Mouse (Mus musculus): ENCODE measurements around the gene Cfap97d2. TPM values are rescaled to one million over a fixed set of nuclear protein-coding genes. Genes with fewer than 3 reads are reported as not detected.
"Not testable (repeated sequence)": the region's sequence is repeated elsewhere in the genome, so short reads cannot be mapped to it uniquely, and the experiment has no call there.

Gene Cfap97d2
- polyA plus RNA-seq, 1 experiment from 2014 or later: not detected

- ATAC-seq (ENCODE audit: low FRiP score, low read depth): no peak
- no peak overlapping the region for H3K27ac ChIP-seq
- no peak overlapping the region for H3K9ac ChIP-seq
- no peak overlapping the region for H3K4me2 ChIP-seq (replicated peaks)
- no peak overlapping the region for H3K4me3 ChIP-seq
- H3K36me3 ChIP-seq: no peaks in the 10 kb centered on the region
- H3K4me1 ChIP-seq: peaks cover 7% of the 10 kb centered on the region
- H3K9me3 ChIP-seq: no peaks in the 10 kb centered on the region
- no peaks in the 10 kb centered on the region for H3K27me3 ChIP-seq
- 80% methylated on average over 5 of the region's 5 CpGs for WGBS
Observed at GRCm38 (mm10) chr8:13706918-13707317, 1.2 kb downstream of the Cfap97d2 start.

GRCm38 (mm10) chr8:13708514-13708913 lies 2.8 kb downstream of the Cfap97d2 start:
- ATAC-seq (ENCODE audit: low FRiP score, low read depth): no peak
- no peak overlapping the region for H3K4me2 ChIP-seq (replicated peaks)

GRCm38 (mm10) chr8:13718980-13719379 lies 13.3 kb downstream of the Cfap97d2 start:
- H3K4me1 ChIP-seq: no peaks in the 10 kb centered on the region
- H3K4me2 ChIP-seq (replicated peaks): no peak overlapping the region
- 91% methylated on average over 8 of the region's 8 CpGs for WGBS
- H3K9ac ChIP-seq: no peak overlapping the region
- H3K36me3 ChIP-seq: no peaks in the 10 kb centered on the region
- no peaks in the 10 kb centered on the region for H3K9me3 ChIP-seq
- no peaks in the 10 kb centered on the region for H3K27me3 ChIP-seq
- no peak for ATAC-seq (ENCODE audit: low FRiP score, low read depth)
- H3K4me3 ChIP-seq: no peak overlapping the region
- H3K27ac ChIP-seq: no peak overlapping the region

More at GRCm38 (mm10) chr8:13708514-13708913, 2.8 kb downstream of the Cfap97d2 start:
- Histone ChIP-seq H3K4me1 (peaks cover 7% of the 10 kb centered on the region), H3K27me3 (no peaks in the 10 kb centered on the region), H3K4me3 (no peak overlapping the region), H3K27ac (no peak overlapping the region), H3K36me3 (no peaks in the 10 kb centered on the region), H3K9me3 (no peaks in the 10 kb centered on the region), H3K9ac (no peak overlapping the region)
- WGBS: 87% methylated on average over 5 of the region's 5 CpGs

- H3K9me3 ChIP-seq: no peaks in the 10 kb centered on the region
- H3K4me3 ChIP-seq: no peak overlapping the region
- no peak overlapping the region for H3K4me2 ChIP-seq (replicated peaks)
- no peak overlapping the region for H3K9ac ChIP-seq
- H3K4me1 ChIP-seq: peaks cover 5% of the 10 kb centered on the region; the same call in 1 of the 2 replicates
- ATAC-seq (ENCODE audit: low FRiP score, low read depth): no peak
- H3K36me3 ChIP-seq: no peaks in the 10 kb centered on the region
- H3K27ac ChIP-seq: no peak overlapping the region
- no peaks in the 10 kb centered on the region for H3K27me3 ChIP-seq
Observed at GRCm38 (mm10) chr8:13725722-13726121, 20.0 kb downstream of the Cfap97d2 start.

- 24% methylated on average over 10 of the region's 10 CpGs for WGBS
- no peaks in the 10 kb centered on the region for H3K27me3 ChIP-seq
- H3K9ac ChIP-seq: no peak overlapping the region
- H3K4me1 ChIP-seq: peaks cover 5% of the 10 kb centered on the region; the same call in 1 of the 2 replicates
- H3K27ac ChIP-seq: no peak overlapping the region
- H3K4me3 ChIP-seq: no peak overlapping the region
- no peaks in the 10 kb centered on the region for H3K9me3 ChIP-seq
- H3K36me3 ChIP-seq: no peaks in the 10 kb centered on the region
- no peak overlapping the region for H3K4me2 ChIP-seq (replicated peaks)
- ATAC-seq (ENCODE audit: low FRiP score, low read depth): peak; percentile 76; the same call in 1 of the 2 replicates
Observed at GRCm38 (mm10) chr8:13727469-13728094, 21.9 kb downstream of the Cfap97d2 start.

- Histone ChIP-seq H3K27me3 (no peaks in the 10 kb centered on the region), H3K27ac (no peak overlapping the region), H3K4me2 (replicated peaks) (no peak overlapping the region), H3K4me1 (0 out of 2 replicates have a peak, but pooled peaks cover 7% of the 10 kb centered on the region), H3K4me3 (no peak overlapping the region), H3K9ac (no peak overlapping the region), H3K36me3 (no peaks in the 10 kb centered on the region), H3K9me3 (no peaks in the 10 kb centered on the region)
- no peak for ATAC-seq (ENCODE audit: low FRiP score, low read depth)
- 29% methylated on average over 6 of the region's 6 CpGs for WGBS
Observed at GRCm38 (mm10) chr8:13740323-13740770, 34.7 kb downstream of the Cfap97d2 start.

GRCm38 (mm10) chr8:13740817-13741613 lies 35.3 kb downstream of the Cfap97d2 start:
- no peak for ATAC-seq (ENCODE audit: low FRiP score, low read depth)
- no peak overlapping the region for H3K9ac ChIP-seq
- 74% methylated on average over 7 of the region's 7 CpGs for WGBS
- no peak overlapping the region for H3K27ac ChIP-seq
- no peak overlapping the region for H3K4me2 ChIP-seq (replicated peaks)
- no peaks in the 10 kb centered on the region for H3K27me3 ChIP-seq
- 0 out of 2 replicates have a peak, but pooled peaks cover 7% of the 10 kb centered on the region for H3K4me1 ChIP-seq
- H3K36me3 ChIP-seq: no peaks in the 10 kb centered on the region
- no peaks in the 10 kb centered on the region for H3K9me3 ChIP-seq
- H3K4me3 ChIP-seq: no peak overlapping the region

- not testable (repeated sequence) for H3K4me3 ChIP-seq; ATAC-seq (ENCODE audit: low FRiP score, low read depth); H3K9ac ChIP-seq; H3K36me3 ChIP-seq; H3K9me3 ChIP-seq; H3K4me1 ChIP-seq; H3K27ac ChIP-seq; H3K4me2 ChIP-seq (replicated peaks); H3K27me3 ChIP-seq
- WGBS: 95% methylated on average over 6 of the region's 6 CpGs
Observed at GRCm38 (mm10) chr8:13746212-13746611, 40.5 kb downstream of the Cfap97d2 start.

- WGBS: 7% methylated on average over 3 of the region's 3 CpGs
- ATAC-seq (ENCODE audit: low FRiP score, low read depth): no peak
Observed at GRCm38 (mm10) chr8:13747626-13748025, 41.9 kb downstream of the Cfap97d2 start.

GRCm38 (mm10) chr8:13753680-13754079 lies 48.0 kb downstream of the Cfap97d2 start:
- H3K27me3 ChIP-seq: no peaks in the 10 kb centered on the region
- H3K36me3 ChIP-seq: no peaks in the 10 kb centered on the region
- peaks cover 7% of the 10 kb centered on the region for H3K4me1 ChIP-seq
- WGBS: 22% methylated on average over 2 of the region's 2 CpGs
- H3K4me2 ChIP-seq (replicated peaks): no peak overlapping the region
- H3K9ac ChIP-seq: no peak overlapping the region
- H3K9me3 ChIP-seq: no peaks in the 10 kb centered on the region
- H3K27ac ChIP-seq: no peak overlapping the region
- no peak for ATAC-seq (ENCODE audit: low FRiP score, low read depth)
- no peak overlapping the region for H3K4me3 ChIP-seq

More at GRCm38 (mm10) chr8:13747626-13748025, 41.9 kb downstream of the Cfap97d2 start:
- no peaks in the 10 kb centered on the region for H3K27me3 ChIP-seq
- H3K4me2 ChIP-seq (replicated peaks): no peak overlapping the region
- no peaks in the 10 kb centered on the region for H3K9me3 ChIP-seq
- H3K27ac ChIP-seq: no peak overlapping the region
- H3K9ac ChIP-seq: no peak overlapping the region
- H3K36me3 ChIP-seq: no peaks in the 10 kb centered on the region
- H3K4me1 ChIP-seq: peaks cover 6% of the 10 kb centered on the region
- no peak overlapping the region for H3K4me3 ChIP-seq

GRCm38 (mm10) chr8:13756480-13756879 lies 50.8 kb downstream of the Cfap97d2 start:
- Histone ChIP-seq H3K4me3 (no peak overlapping the region), H3K27ac (no peak overlapping the region), H3K27me3 (no peaks in the 10 kb centered on the region), H3K4me2 (replicated peaks) (0 out of 2 replicates have a peak overlapping the region, but pooled peaks have one; percentile 7), H3K9ac (no peak overlapping the region), H3K36me3 (peaks cover 15% of the 10 kb centered on the region), H3K9me3 (no peaks in the 10 kb centered on the region), H3K4me1 (peaks cover 16% of the 10 kb centered on the region)
- 67% methylated on average over 7 of the region's 7 CpGs for WGBS
- ATAC-seq (ENCODE audit: low FRiP score, low read depth): no peak

GRCm38 (mm10) chr8:13756982-13757804 lies 51.5 kb downstream of the Cfap97d2 start, which contains the start of gene Cdc16:
TSS of gene Cdc16 (plus strand) at chr8:13757676.
- H3K9ac ChIP-seq: peak within 1 kb of the TSS; percentile 96
- H3K4me3 ChIP-seq: peak within 1 kb of the TSS; percentile 98
- peak within 1 kb of the TSS; percentile 80 for H3K27ac ChIP-seq
- H3K36me3 ChIP-seq: peaks cover 20% of the 10 kb centered on the region
- 8% methylated on average over 40 of the region's 40 CpGs for WGBS
- H3K27me3 ChIP-seq: no peaks in the 10 kb centered on the region
- no peaks in the 10 kb centered on the region for H3K9me3 ChIP-seq
- ATAC-seq (ENCODE audit: low FRiP score, low read depth): peak; percentile 95
- H3K4me2 ChIP-seq (replicated peaks): peak within 1 kb of the TSS; percentile 87
- peaks cover 16% of the 10 kb centered on the region for H3K4me1 ChIP-seq

All from limb, embryonic 13.5 days (tissue).